Mouse (Mus musculus) neural tube, embryonic 13.5 days (tissue): Measurements from ENCODE around the gene Tns1. TPM values are rescaled to one million over a fixed set of nuclear protein-coding genes. Genes with fewer than 3 reads are reported as not detected.
A peak's percentile ranks its signal among the peaks of the same experiment; 100 is the strongest.

Experiments
- ATAC-seq: fragments of 200-750 bp; cut with Nextera tagmentation; 2 replicates; pipeline ENCODE4 v1.8.0; 2017; ENCODE audit warnings: low read depth, mild to moderate bottlenecking, moderate TSS enrichment, moderate library complexity
- H3K27ac ChIP-seq: fragments of 300-500 bp; sonication (generic); replicated peaks from 2 replicates; pipeline ENCODE4 v1.5.1; 2015; ENCODE audit warnings: moderate library complexity, mild to moderate bottlenecking, inconsistent platforms
- H3K27me3 ChIP-seq: fragments of 300-500 bp; sonication (generic); 2 replicates; pipeline ENCODE4 v1.6.1; 2015; ENCODE audit warnings: mild to moderate bottlenecking, inconsistent platforms
- H3K36me3 ChIP-seq: fragments of 300-500 bp; sonication (generic); 2 replicates; pipeline ENCODE4 v1.6.1; 2015; ENCODE audit warnings: mild to moderate bottlenecking, inconsistent platforms
- H3K4me1 ChIP-seq: fragments of 300-500 bp; sonication (generic); replicated peaks from 2 replicates; pipeline ENCODE4 v1.6.1; 2015; ENCODE audit warnings: inconsistent platforms
- H3K4me2 ChIP-seq: fragments of 300-500 bp; sonication (generic); 2 replicates; pipeline ENCODE4 v1.6.1; 2015; ENCODE audit warnings: inconsistent platforms, mild to moderate bottlenecking, moderate library complexity
- H3K4me3 ChIP-seq: fragments of 300-500 bp; sonication (generic); 2 replicates; pipeline ENCODE4 v1.5.1; 2015; ENCODE audit warnings: mild to moderate bottlenecking, inconsistent platforms
- H3K9ac ChIP-seq: fragments of 300-500 bp; sonication (generic); 2 replicates; pipeline ENCODE4 v1.6.1; 2015; ENCODE audit warnings: moderate library complexity, mild to moderate bottlenecking, inconsistent platforms
- H3K9me3 ChIP-seq: fragments of 300-500 bp; sonication (generic); 2 replicates; pipeline ENCODE4 v1.6.1; 2016; ENCODE audit warnings: inconsistent platforms
- WGBS: fragments of 180-500 bp; shearing (Covaris S2); methylation state at CpG from one replicate; pipeline ENCODE4 v1.1.7; 2015; 5-methylcytosine and 5-hydroxymethylcytosine counted together
- polyA plus RNA-seq: library from polyadenylated mRNA; unstranded; fragments of >200 nt; fragmentation: Nextera tagmentation; extraction: Ambion mirVana; gene quantifications from 2 replicates; pipeline ENCODE4 v1.2.1, GENCODE M21; 2015

Tns1 gene
- polyA plus RNA-seq, 1 experiment from 2014 or later, result 15.8 TPM

DNA sequence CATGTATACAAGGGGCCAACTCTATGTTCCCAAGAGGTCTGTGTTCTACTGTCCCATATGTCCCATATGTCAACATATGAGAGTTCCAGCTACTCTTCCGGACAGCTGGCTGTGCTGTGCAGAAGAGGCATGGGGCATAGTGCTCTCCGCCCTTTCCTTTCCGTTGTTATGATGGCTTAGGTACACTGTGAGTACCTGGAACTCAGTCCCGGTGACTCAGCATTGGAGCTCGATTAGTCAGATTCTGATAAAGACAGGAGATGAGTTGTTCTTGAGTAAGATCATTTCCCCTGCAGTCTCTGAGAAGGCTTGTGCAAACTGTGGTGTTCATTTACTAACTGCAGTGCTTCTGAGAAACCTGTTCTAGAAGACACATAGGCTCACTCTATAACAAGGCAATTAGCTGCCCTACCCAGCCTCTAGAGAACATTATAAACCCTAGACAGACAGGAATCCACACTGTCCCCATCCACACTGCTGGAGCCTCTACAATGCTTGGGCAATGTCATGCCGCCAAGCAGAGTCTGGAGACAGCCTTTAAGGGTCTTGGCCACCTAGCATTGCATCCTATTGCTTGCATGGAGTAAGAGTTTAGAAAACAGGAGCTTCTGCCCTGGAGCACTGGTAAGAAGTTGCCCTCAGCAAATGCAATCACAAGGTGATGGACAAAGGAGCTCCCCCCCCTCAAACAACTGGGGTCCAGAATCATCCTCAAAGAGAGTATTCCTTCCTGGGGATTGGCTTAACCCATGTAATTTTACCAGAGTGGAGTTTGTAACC, 25.0 kb upstream of the Tns1 start:
- Histone ChIP-seq H3K4me1 (no peaks in the 10 kb centered on the region), H3K27me3 (no peaks in the 10 kb centered on the region), H3K9me3 (no peaks in the 10 kb centered on the region), H3K4me3 (no peak overlapping the region), H3K9ac (no peak overlapping the region), H3K36me3 (no peaks in the 10 kb centered on the region), H3K4me2 (no peak overlapping the region), H3K27ac (no peak overlapping the region)
- no peak for ATAC-seq
- 88% methylated on average over 6 of the region's 6 CpGs for WGBS

DNA sequence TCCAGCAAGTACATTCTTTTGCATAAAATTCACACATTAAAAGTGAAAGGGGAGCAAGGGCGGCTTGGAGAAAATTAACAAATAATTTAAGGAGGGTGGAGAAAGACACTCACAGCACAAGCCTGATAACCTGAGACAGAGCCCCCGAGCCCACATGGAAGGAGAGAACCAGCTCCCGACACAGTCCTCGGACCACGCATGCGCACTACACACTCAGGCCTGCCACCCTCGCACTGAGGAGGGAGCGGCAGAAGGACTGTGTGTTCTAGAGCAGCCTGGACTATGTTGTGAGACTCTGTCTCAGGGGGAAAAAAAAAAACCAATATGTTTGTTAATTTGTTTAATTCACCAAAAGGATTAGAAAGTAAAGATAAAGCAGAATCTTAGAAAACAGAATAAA, 17.5 kb upstream of the Tns1 start:
- Histone ChIP-seq H3K27me3 (no peaks in the 10 kb centered on the region), H3K27ac (no peak overlapping the region), H3K9me3 (no peaks in the 10 kb centered on the region), H3K36me3 (no peaks in the 10 kb centered on the region), H3K9ac (no peak overlapping the region), H3K4me3 (no peak overlapping the region), H3K4me2 (no peak overlapping the region), H3K4me1 (no peaks in the 10 kb centered on the region)
- WGBS, result 73% methylated on average over 8 of the region's 8 CpGs
- no peak for ATAC-seq

DNA sequence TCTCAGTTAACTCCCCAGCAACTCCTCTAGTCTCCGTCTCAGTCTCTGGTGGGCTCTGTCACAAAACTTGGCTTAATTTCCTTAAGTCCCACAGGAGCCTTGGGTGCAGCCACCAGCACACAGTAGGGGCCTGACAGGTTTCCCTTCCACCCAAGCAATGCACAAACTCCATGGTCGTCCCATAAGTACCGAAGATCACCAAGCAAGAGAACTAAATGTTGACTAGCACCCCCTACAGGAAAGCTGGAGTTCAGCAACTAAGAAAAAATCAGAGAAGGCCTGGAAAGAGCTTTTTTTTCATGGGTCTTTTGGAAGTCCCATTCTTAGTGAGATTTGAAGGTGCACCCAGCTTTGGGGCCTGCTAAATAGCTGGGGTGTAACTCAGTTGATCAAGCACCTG, 15.2 kb upstream of the Tns1 start:
- Histone ChIP-seq H3K9me3 (no peaks in the 10 kb centered on the region), H3K4me3 (no peak overlapping the region), H3K4me2 (no peak overlapping the region), H3K27me3 (no peaks in the 10 kb centered on the region), H3K9ac (no peak overlapping the region), H3K36me3 (no peaks in the 10 kb centered on the region), H3K27ac (no peak overlapping the region), H3K4me1 (no peaks in the 10 kb centered on the region)
- 60% methylated on average over 3 of the region's 3 CpGs for WGBS
- no peak for ATAC-seq

DNA sequence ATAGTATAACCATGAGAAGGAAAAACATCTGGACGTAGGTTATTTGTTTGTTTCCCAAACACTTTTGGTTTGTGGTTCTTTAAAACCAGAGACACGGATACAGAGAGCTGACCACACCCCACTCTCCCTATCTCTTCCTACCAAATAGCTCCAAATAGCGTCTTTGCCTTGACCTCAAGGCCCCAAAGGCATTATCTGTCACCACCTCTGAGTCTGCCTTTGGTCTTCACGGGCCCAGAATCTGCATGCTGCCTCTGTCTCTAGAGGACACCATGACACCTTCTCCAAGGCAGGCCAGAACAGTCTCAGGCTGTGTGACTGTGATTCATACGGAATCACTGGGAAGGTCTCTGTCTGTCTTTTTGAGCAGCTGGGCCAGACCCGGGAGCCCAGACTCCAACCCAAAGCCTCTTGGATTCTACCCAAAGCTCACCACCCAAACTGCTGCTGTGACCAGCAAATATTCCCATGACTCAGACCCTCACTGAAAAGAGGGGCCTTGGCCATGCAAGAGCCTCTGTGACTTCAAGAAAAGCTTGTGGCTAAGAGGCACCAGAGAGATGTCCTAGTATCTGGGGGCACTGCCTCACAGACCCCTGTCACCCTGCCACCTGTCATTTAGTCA, 11.2 kb upstream of the Tns1 start:
- Histone ChIP-seq H3K4me1 (no peaks in the 10 kb centered on the region), H3K27me3 (no peaks in the 10 kb centered on the region; the same call in 1 of the 2 replicates), H3K9ac (no peak overlapping the region), H3K4me2 (no peak overlapping the region), H3K9me3 (no peaks in the 10 kb centered on the region), H3K27ac (no peak overlapping the region), H3K36me3 (no peaks in the 10 kb centered on the region), H3K4me3 (no peak overlapping the region)
- no peak for ATAC-seq
- 85% methylated on average over 6 of the region's 6 CpGs for WGBS

DNA sequence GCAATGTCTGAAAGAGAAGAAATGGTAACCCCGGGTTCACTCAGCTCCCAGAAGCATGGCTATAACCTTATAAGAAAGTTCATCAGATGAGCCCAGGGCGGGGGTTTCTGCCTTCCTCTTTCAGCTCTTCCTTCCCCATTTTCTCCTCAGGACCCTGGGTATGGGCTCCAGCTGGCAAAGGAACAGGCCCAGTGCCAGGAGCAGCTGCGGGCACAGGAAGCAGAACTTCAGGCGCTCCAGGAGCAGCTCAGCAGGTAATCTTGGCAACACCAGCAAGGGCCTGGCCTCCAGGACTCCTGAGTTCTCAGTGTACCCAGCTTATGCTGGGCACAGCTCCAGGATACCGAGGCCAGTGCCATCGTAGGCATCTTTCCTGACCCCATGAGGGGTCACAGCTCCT, 9.7 kb upstream of the Tns1 start:
- Histone ChIP-seq H3K9me3 (no peaks in the 10 kb centered on the region), H3K9ac (no peak overlapping the region), H3K27ac (no peak overlapping the region), H3K4me1 (no peaks in the 10 kb centered on the region), H3K27me3 (no peaks in the 10 kb centered on the region; the same call in 1 of the 2 replicates), H3K4me2 (no peak overlapping the region), H3K4me3 (no peak overlapping the region), H3K36me3 (no peaks in the 10 kb centered on the region)
- 80% methylated on average over 6 of the region's 6 CpGs for WGBS
- no peak for ATAC-seq

DNA sequence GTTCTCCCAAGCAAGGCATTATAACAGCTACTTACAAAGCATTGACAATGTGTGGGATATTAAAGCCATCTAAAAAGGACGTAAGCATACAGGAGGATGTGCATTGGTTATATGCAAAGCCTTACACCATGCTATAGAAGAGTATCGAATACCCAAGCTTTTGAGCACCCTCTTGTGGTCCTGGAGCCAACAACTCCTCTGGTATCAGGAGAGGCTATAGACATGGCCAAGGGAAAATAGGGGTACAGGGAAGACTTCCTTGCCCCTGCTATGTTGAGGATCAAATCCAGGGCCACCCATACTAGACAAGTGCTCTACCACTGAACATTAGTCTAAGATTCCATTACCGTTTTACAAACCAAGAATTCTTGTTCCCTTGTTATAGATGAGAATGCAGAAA, 7.8 kb upstream of the Tns1 start:
- Histone ChIP-seq H3K4me3 (no peak overlapping the region), H3K4me2 (no peak overlapping the region), H3K4me1 (no peaks in the 10 kb centered on the region), H3K9me3 (no peaks in the 10 kb centered on the region), H3K27ac (no peak overlapping the region), H3K9ac (no peak overlapping the region), H3K36me3 (no peaks in the 10 kb centered on the region), H3K27me3 (no peaks in the 10 kb centered on the region; the same call in 1 of the 2 replicates)
- ATAC-seq, result no peak
- 67% methylated on average over 3 of the region's 3 CpGs for WGBS

DNA sequence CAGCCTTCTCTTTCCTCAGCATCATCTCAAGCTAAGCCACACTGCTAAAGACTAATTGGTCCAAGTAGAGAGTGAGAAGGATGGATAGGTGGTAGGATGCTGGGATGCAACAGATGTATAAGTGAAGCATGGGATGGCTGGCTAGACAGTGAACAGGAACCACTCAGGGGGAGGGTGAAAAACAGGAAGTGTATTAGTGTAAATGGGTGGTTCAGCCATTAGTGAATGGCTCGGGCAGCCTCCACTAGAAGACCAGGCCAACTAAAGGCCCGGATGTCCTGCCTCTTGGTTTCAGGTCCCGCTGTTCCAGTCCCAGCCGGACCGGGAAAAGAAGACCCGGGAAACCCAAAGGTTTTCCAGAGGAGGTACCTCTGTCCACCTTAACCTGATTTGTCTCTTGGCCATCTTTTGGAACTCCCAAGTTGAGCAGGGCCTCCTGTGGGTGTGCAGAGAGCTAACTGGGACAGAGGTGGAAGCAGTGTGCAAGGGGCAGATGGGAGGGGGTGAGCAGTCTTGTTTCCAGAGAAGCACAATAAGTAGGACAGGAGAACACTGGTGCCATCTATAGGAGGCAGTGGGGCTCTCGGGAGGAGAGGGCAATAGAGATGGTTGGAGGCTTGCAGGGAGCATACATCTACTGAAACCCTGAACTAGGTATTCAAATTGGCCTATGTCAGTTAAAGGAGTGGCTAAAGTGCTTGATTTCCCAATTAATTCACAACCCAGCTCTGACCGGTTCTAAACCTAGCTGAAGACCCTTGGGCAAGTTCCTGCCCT, 6.8 kb upstream of the Tns1 start:
- no peaks in the 10 kb centered on the region; the same call in 1 of the 2 replicates for H3K27me3 ChIP-seq
- no peaks in the 10 kb centered on the region for H3K36me3 ChIP-seq
- H3K27ac ChIP-seq, result no peak overlapping the region
- H3K9me3 ChIP-seq, result no peaks in the 10 kb centered on the region
- no peak overlapping the region for H3K4me2 ChIP-seq
- no peak for ATAC-seq
- H3K4me3 ChIP-seq, result no peak overlapping the region
- no peak overlapping the region for H3K9ac ChIP-seq
- no peaks in the 10 kb centered on the region for H3K4me1 ChIP-seq
- WGBS, result 87% methylated on average over 8 of the region's 8 CpGs

DNA sequence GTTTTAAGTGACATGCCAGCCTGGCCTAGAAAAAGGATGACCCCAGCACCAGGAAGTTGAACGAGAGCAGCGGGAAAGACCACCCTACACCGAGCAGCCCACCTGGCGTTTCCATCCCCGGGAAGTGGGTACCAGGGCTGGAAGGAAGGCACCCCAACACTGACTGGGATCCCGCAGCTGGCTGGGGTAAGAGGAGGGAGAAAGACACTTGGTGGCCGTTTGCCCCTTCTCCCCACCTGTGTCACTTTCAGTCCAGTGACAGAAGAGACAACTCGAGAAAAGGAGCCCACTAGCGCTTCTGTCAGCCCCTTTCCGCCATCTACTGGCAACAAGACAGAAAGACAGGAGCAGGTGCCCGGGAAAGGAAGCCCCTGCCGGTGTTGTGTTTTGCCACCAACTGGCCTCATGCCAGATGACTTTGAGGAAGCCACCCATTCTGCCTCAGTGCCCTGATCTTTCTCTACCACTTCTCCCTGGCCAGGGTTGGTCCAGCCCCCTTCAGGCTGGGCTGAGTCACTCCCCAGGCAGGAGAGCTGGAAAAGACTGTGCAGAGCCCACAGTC, 823 bp upstream of the Tns1 start, which contains the start of gene Rufy4:
Gene Rufy4 (plus strand): TSS at position 551 of the 562 bp plus-strand sequence.
- Histone ChIP-seq H3K36me3 (no peaks in the 10 kb centered on the region), H3K4me3 (peak within 1 kb of the TSS; percentile 45), H3K4me1 (peaks cover 29% of the 10 kb centered on the region), H3K27ac (no peak within 1 kb of the TSS), H3K9ac (peak within 1 kb of the TSS; percentile 67), H3K27me3 (peaks cover 29% of the 10 kb centered on the region), H3K4me2 (peak within 1 kb of the TSS; percentile 70), H3K9me3 (no peaks in the 10 kb centered on the region)
- ATAC-seq, result peak; percentile 48; the same call in 1 of the 2 replicates
- WGBS, result 0% methylated on average over 12 of the region's 12 CpGs

DNA sequence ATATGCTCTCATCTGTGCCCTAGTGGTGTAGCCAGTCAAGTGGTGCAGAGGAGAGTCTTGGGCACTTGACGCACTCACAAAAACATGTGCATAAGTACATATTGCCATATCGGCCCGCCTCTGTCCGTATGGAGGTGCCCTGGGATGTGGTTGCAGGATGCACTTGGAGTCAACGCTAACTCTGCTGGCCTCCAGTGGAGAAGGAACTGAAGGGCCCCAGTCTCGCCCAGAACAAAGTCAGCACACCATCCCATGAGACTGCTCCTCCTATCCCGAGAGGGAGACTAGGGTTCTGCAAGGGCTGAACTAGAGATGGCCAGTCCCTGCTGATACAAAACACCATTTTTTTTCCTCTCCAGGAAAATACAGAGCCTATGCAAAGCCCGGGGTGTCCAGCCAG, 1.0 kb downstream of the Tns1 start:
- Histone ChIP-seq H3K4me3 (peak overlapping the region; percentile 45), H3K27ac (no peak overlapping the region), H3K9me3 (no peaks in the 10 kb centered on the region), H3K27me3 (peaks cover 29% of the 10 kb centered on the region), H3K36me3 (no peaks in the 10 kb centered on the region), H3K9ac (no peak overlapping the region), H3K4me1 (peaks cover 36% of the 10 kb centered on the region), H3K4me2 (peak overlapping the region; percentile 70)
- 56% methylated on average over 8 of the region's 8 CpGs for WGBS
- ATAC-seq, result no peak

DNA sequence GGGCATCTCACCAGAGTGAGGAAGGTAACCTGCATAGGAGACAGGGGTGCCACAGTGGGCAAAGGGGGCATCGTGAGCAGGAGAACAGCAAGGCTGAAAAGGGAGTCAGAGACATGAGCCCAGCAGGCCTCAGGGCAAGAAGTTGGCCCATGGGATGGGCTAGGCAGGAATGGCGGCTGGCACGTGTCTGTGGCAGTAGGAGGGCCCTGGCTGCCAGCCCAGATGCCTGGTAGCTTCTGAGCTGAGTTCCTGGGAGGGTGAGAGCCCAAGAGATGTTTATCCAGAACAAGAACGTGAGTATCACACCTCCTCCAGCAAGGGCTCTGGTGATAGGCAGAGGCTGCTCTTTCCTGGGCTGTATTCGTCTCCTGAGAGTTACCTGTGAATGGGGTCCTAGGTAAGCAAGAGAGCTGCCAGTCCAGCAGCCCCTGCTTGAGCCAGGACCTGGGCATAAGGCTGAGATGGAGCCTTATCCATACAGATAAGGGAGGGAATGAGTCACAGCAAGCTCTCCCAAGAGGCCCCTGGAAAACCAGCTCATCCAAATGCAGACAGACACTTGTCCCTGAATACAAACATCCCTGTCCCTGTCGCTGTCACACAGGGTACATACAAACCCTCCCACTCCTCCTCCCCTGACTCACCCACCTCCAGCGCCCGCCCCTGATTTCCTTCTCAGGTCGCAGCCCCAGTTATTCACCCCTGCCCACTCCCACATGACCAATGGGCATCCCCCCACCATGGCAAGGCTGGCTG, 2.2 kb downstream of the Tns1 start:
- Histone ChIP-seq H3K27me3 (peaks cover 29% of the 10 kb centered on the region), H3K36me3 (no peaks in the 10 kb centered on the region), H3K4me1 (peaks cover 36% of the 10 kb centered on the region), H3K4me2 (peak overlapping the region; percentile 70; the same call in 1 of the 2 replicates), H3K9ac (no peak overlapping the region), H3K27ac (peak overlapping the region; percentile 38; the same call in 1 of the 2 replicates), H3K4me3 (no peak overlapping the region), H3K9me3 (no peaks in the 10 kb centered on the region)
- WGBS, result 44% methylated on average over 9 of the region's 9 CpGs
- ATAC-seq, result no peak; the same call in 1 of the 2 replicates

DNA sequence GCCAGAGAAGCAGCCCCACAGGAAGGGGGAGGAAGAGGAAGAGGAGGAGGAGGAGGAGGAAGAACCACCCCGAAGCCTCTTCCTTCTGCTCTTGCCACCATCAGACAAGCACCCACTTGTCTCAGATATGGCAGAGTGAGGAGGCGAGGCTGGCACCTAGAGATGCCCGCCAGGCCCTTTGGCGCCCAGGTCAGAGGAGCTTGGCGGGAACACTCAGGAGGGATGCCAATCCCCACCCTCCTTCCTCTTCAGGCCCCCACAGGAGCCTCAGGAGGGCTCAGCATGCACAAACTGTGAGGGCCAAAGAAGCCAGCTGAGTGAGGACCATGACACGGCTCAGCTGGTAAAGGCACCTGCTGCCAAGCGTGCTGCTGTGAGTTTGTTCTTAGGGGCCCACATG, 3.1 kb downstream of the Tns1 start:
- Histone ChIP-seq H3K36me3 (no peaks in the 10 kb centered on the region), H3K27me3 (peaks cover 29% of the 10 kb centered on the region), H3K9ac (no peak overlapping the region), H3K27ac (no peak overlapping the region), H3K4me3 (no peak overlapping the region), H3K9me3 (no peaks in the 10 kb centered on the region), H3K4me2 (no peak overlapping the region), H3K4me1 (peaks cover 36% of the 10 kb centered on the region)
- 89% methylated on average over 7 of the region's 7 CpGs for WGBS
- ATAC-seq, result no peak
